Mouse (Mus musculus) brain, embryonic 14.5 days (tissue): Measurements from ENCODE around the gene Slco1c1. TPM values are rescaled to one million over a fixed set of nuclear protein-coding genes. Genes with fewer than 3 reads are reported as not detected.
A peak's percentile ranks its signal among the peaks of the same experiment; 100 is the strongest.
"Not testable (repeated sequence)": the region's sequence is repeated elsewhere in the genome, so short reads cannot be mapped to it uniquely, and the experiment has no call there.

Source experiments
- DNase-seq: peaks from one replicate; pipeline ENCODE4 v3.0.0-alpha.2; 2011; ENCODE audit warnings: low read depth
- CTCF ChIP-seq: fragments of 200-500 bp; IDR thresholded peaks from 2 replicates; pipeline ENCODE4 v1.5.1; 2012; ENCODE audit warnings: inconsistent platforms, mild to moderate bottlenecking, moderate library complexity, borderline replicate concordance; ENCODE audit not compliant: insufficient read depth, insufficient read length; ENCODE audit errors: extremely low read depth
- POLR2A ChIP-seq: fragments of 200-500 bp; IDR thresholded peaks from 2 replicates; pipeline ENCODE4 v1.6.1; 2012; ENCODE audit warnings: mild to moderate bottlenecking, inconsistent platforms, borderline replicate concordance; ENCODE audit not compliant: poor library complexity, insufficient read depth, insufficient read length, severe bottlenecking; ENCODE audit errors: extremely low read depth
- polyA plus RNA-seq: library from polyadenylated mRNA; depleted of rRNA; stranded (reverse); fragments of >200 nt; gene quantifications from 2 replicates; pipeline ENCODE4 v1.2.3, GENCODE M21; 2012

Gene Slco1c1
- polyA plus RNA-seq, 1 experiment, result 11.8 TPM

- no peak for DNase-seq
- TF ChIP-seq POLR2A (no peak), CTCF (no peak)
Measured at GRCm38 (mm10) chr6:141537298-141537697, 13.1 kb downstream of the Slco1c1 start.

GRCm38 (mm10) chr6:141541136-141541535 is 17.0 kb downstream of the Slco1c1 start:
- no peak for TF ChIP-seq POLR2A
- no peak for TF ChIP-seq CTCF
- peak; percentile 35 for DNase-seq

- TF ChIP-seq POLR2A, result no peak
- TF ChIP-seq CTCF, result no peak
- DNase-seq, result no peak
Measured at GRCm38 (mm10) chr6:141543344-141543743, 19.2 kb downstream of the Slco1c1 start.

- no peak for DNase-seq
- no peak for TF ChIP-seq POLR2A
Measured at GRCm38 (mm10) chr6:141558118-141558517, 34.0 kb downstream of the Slco1c1 start.

- no peak for TF ChIP-seq POLR2A
- DNase-seq, result peak; percentile 42
Measured at GRCm38 (mm10) chr6:141567366-141567765, 43.2 kb downstream of the Slco1c1 start.

- TF ChIP-seq POLR2A (no peak), CTCF (no peak)
- DNase-seq, result peak; percentile 95
Measured at GRCm38 (mm10) chr6:141567852-141568558, 43.8 kb downstream of the Slco1c1 start.

- DNase-seq, result peak; percentile 95
Measured at GRCm38 (mm10) chr6:141568559-141568946, 44.4 kb downstream of the Slco1c1 start.

GRCm38 (mm10) chr6:141576646-141577200 is 52.6 kb downstream of the Slco1c1 start:
- TF ChIP-seq POLR2A (no peak), CTCF (peak; percentile 26; the same call in 1 of the 2 replicates)

More at GRCm38 (mm10) chr6:141568559-141568946, 44.4 kb downstream of the Slco1c1 start:
- TF ChIP-seq CTCF, result no peak
- TF ChIP-seq POLR2A, result no peak

GRCm38 (mm10) chr6:141584791-141585403 is 60.7 kb downstream of the Slco1c1 start:
- DNase-seq, result no peak

More at GRCm38 (mm10) chr6:141576646-141577200, 52.6 kb downstream of the Slco1c1 start:
- DNase-seq, result peak; percentile 45

GRCm38 (mm10) chr6:141590002-141590401 is 65.8 kb downstream of the Slco1c1 start:
- TF ChIP-seq POLR2A, result no peak
- TF ChIP-seq CTCF, result no peak
- DNase-seq, result no peak

More at GRCm38 (mm10) chr6:141584791-141585403, 60.7 kb downstream of the Slco1c1 start:
- TF ChIP-seq CTCF (no peak), POLR2A (no peak)

GRCm38 (mm10) chr6:141590598-141591200 is 66.5 kb downstream of the Slco1c1 start:
- DNase-seq, result not testable (repeated sequence)

GRCm38 (mm10) chr6:141596081-141596480 is 71.9 kb downstream of the Slco1c1 start:
- DNase-seq, result no peak
- TF ChIP-seq POLR2A (no peak), CTCF (no peak)

GRCm38 (mm10) chr6:141597037-141597436 is 72.9 kb downstream of the Slco1c1 start:
- no peak for DNase-seq
- TF ChIP-seq CTCF, result no peak
- no peak for TF ChIP-seq POLR2A
